Mouse (Mus musculus): ENCODE data around the gene Lmo2.

- no peak for TF ChIP-seq CTCF (IDR thresholded peaks at IDR 0.05; ENCODE audit: low read depth, low read length)
- no peak for TF ChIP-seq POLR2A (IDR thresholded peaks at IDR 0.05; ENCODE audit: extremely low read depth, insufficient read depth, low read length)
These were observed 1.3 kb downstream of the Lmo2 start for GRCm38 (mm10) chr2:103959066-103959465.
